19 mouse cellular contexts compared by ENCODE assay signal in genomic region chr13:34118816-34119215, GRCm38 (mm10). TPM values are rescaled to one million over a fixed set of nuclear protein-coding genes. Genes with fewer than 3 reads are reported as not detected.
A peak's percentile ranks its signal among the peaks of the same experiment; 100 is the strongest.
DNase-seq lines count a peak whose midpoint lies in the region; ATAC-seq and TF ChIP-seq lines count a peak whose summit lies in the region.
"Had no signal": no experiment of that assay in that cellular context is flagged by ENCODE, and none has a peak within 500 bp of the region (broad histone marks: within the 10 kb centered on the region; RNA-seq: fewer than 3 reads in every experiment).

No protein-coding gene starts in this region.

- TF ChIP-seq CTCF in heart, adult 2 months (IDR thresholded peaks at IDR 0.05): no peak
- TF ChIP-seq CTCF in G1E (IDR thresholded peaks at IDR 0.05; ENCODE audit: low read depth, low read length): no peak

- H3K27me3 ChIP-seq in heart, embryonic 16.5 days (ENCODE audit: control insufficient read depth, insufficient read depth, low read length): no peaks in the 10 kb centered on the region
- H3K27me3 ChIP-seq in heart, adult 2 months (ENCODE audit: control insufficient read depth, insufficient read depth, low read length): no peaks in the 10 kb centered on the region
- H3K27me3 ChIP-seq in G1E (ENCODE audit: insufficient read depth, low read length): no peaks in the 10 kb centered on the region
- no peaks in the 10 kb centered on the region for H3K27me3 ChIP-seq in liver, embryonic 11.5 days (replicated peaks; ENCODE audit: control insufficient read depth, insufficient read depth, low read length)
- H3K27me3 ChIP-seq in hindbrain, embryonic 13.5 days: no peaks in the 10 kb centered on the region
- no peaks in the 10 kb centered on the region for H3K27me3 ChIP-seq in forebrain, embryonic 15.5 days
- H3K27me3 ChIP-seq: limb, embryonic 13.5 days had no signal

- TF ChIP-seq EP300 in heart, adult 2 months (IDR thresholded peaks at IDR 0.05; ENCODE audit: insufficient read depth, low read depth, low read length): no peak

- H3K9me3 ChIP-seq in heart, embryonic 16.5 days (replicated peaks; ENCODE audit: control insufficient read depth, low read length): no peaks in the 10 kb centered on the region
- H3K9me3 ChIP-seq in G1E (replicated peaks): no peaks in the 10 kb centered on the region
- H3K9me3 ChIP-seq in liver, embryonic 11.5 days (ENCODE audit: control insufficient read depth, low read length): no peaks in the 10 kb centered on the region
- no peaks in the 10 kb centered on the region for H3K9me3 ChIP-seq in hindbrain, embryonic 13.5 days
- no peaks in the 10 kb centered on the region for H3K9me3 ChIP-seq in forebrain, embryonic 15.5 days
- H3K9me3 ChIP-seq: forebrain, embryonic 10.5 days; limb, embryonic 13.5 days had no signal

- DNase-seq in heart, adult 2 months: no peak
- DNase-seq in G1E (ENCODE audit: low spot score): peak; percentile 11
- no peak for DNase-seq in liver, embryonic 11.5 days (ENCODE audit: low spot score)
- DNase-seq in layer of hippocampus, postnatal 14 days (ENCODE audit: low spot score in 2 of 2): no peak
- DNase-seq: adrenal gland, postnatal 25 days; cerebellum, adult 9-10 months; gastrocnemius, postnatal 14 days; heart, postnatal 36 days; kidney, adult 2 months; kidney, postnatal 25 days; midbrain, embryonic 14.5 days; right cerebral cortex, adult 18-20 months had no signal

- no peak for TF ChIP-seq POLR2A in heart, adult 2 months (IDR thresholded peaks at IDR 0.05; ENCODE audit: insufficient read depth, low read depth, low read length)

- no peak overlapping the region for H3K4me3 ChIP-seq in heart, embryonic 16.5 days (ENCODE audit: low read length)
- no peak overlapping the region for H3K4me3 ChIP-seq in heart, adult 2 months
- H3K4me3 ChIP-seq in G1E (ENCODE audit: low read depth, low read length): peak overlapping the region; percentile 38; the same call in 1 of the 2 replicates
- no peak overlapping the region for H3K4me3 ChIP-seq in liver, embryonic 11.5 days (ENCODE audit: low read depth, low read length)
- H3K4me3 ChIP-seq in hindbrain, embryonic 13.5 days: no peak overlapping the region
- H3K4me3 ChIP-seq in forebrain, embryonic 15.5 days: no peak overlapping the region
- H3K4me3 ChIP-seq: forebrain, embryonic 10.5 days; limb, embryonic 13.5 days had no signal

- peaks cover 2% of the 10 kb centered on the region; the same call in 1 of the 2 replicates for H3K4me1 ChIP-seq in heart, embryonic 16.5 days (ENCODE audit: control insufficient read depth, insufficient read depth, low read length)
- peaks cover 2% of the 10 kb centered on the region for H3K4me1 ChIP-seq in heart, adult 2 months (ENCODE audit: control insufficient read depth, insufficient read depth, low read length)
- peaks cover 57% of the 10 kb centered on the region for H3K4me1 ChIP-seq in G1E (ENCODE audit: insufficient read depth, low read depth, low read length)
- peaks cover 26% of the 10 kb centered on the region for H3K4me1 ChIP-seq in liver, embryonic 11.5 days (replicated peaks; ENCODE audit: control insufficient read depth, insufficient read depth, low read length)
- H3K4me1 ChIP-seq in hindbrain, embryonic 13.5 days (replicated peaks): peaks cover 20% of the 10 kb centered on the region
- H3K4me1 ChIP-seq in forebrain, embryonic 15.5 days: peaks cover 16% of the 10 kb centered on the region
- H3K4me1 ChIP-seq: limb, embryonic 13.5 days had no signal

- H3K4me2 ChIP-seq in heart, embryonic 16.5 days (ENCODE audit: low read depth, low read length): no peak overlapping the region
- peak overlapping the region; percentile 6; the same call in 1 of the 2 replicates for H3K4me2 ChIP-seq in liver, embryonic 11.5 days
- no peak overlapping the region for H3K4me2 ChIP-seq in hindbrain, embryonic 13.5 days
- H3K4me2 ChIP-seq in forebrain, embryonic 15.5 days (replicated peaks): no peak overlapping the region
- H3K4me2 ChIP-seq: limb, embryonic 13.5 days had no signal

- H3K36me3 ChIP-seq in heart, embryonic 16.5 days (ENCODE audit: control insufficient read depth, insufficient read depth): no peaks in the 10 kb centered on the region
- no peaks in the 10 kb centered on the region for H3K36me3 ChIP-seq in heart, adult 2 months (ENCODE audit: control insufficient read depth, insufficient read depth, low read length)
- H3K36me3 ChIP-seq in G1E (replicated peaks): no peaks in the 10 kb centered on the region
- H3K36me3 ChIP-seq in liver, embryonic 11.5 days (ENCODE audit: control insufficient read depth, insufficient read depth, low read length): no peaks in the 10 kb centered on the region
- H3K36me3 ChIP-seq in hindbrain, embryonic 13.5 days: peaks cover 5% of the 10 kb centered on the region
- peaks cover 15% of the 10 kb centered on the region for H3K36me3 ChIP-seq in forebrain, embryonic 15.5 days

- ATAC-seq in heart, embryonic 16.5 days (replicated peaks; ENCODE audit: extremely low read depth, insufficient read depth, low FRiP score): no peak
- peak; percentile 71 for ATAC-seq in G1E (ENCODE audit: extremely low read depth, insufficient number of reproducible peaks, low FRiP score, poor library complexity, severe bottlenecking)
- peak; percentile 85 for ATAC-seq in liver, embryonic 11.5 days (replicated peaks; ENCODE audit: low FRiP score)
- peak; percentile 73 for ATAC-seq in megakaryocyte-erythroid progenitor cell, adult 5-6 weeks (replicated peaks; ENCODE audit: low FRiP score, low TSS enrichment, poor library complexity, severe bottlenecking)
- ATAC-seq in hindbrain, embryonic 13.5 days (ENCODE audit: low FRiP score): no peak
- no peak for ATAC-seq in forebrain, embryonic 15.5 days (replicated peaks)
- ATAC-seq: hindbrain, postnatal 0 days had no signal

- WGBS in heart, embryonic 16.5 days: 46% methylated on average over 4 of the region's 4 CpGs
- WGBS in heart, adult 2 months: 41% methylated on average over 4 of the region's 4 CpGs
- 41% methylated on average over 4 of the region's 4 CpGs for WGBS in liver, embryonic 11.5 days
- 78% methylated on average over 4 of the region's 4 CpGs for WGBS in hindbrain, embryonic 13.5 days
- WGBS in forebrain, embryonic 15.5 days: 88% methylated on average over 4 of the region's 4 CpGs

- H3K9ac ChIP-seq in heart, embryonic 16.5 days (ENCODE audit: low read length): no peak overlapping the region
- H3K9ac ChIP-seq in heart, adult 2 months (ENCODE audit: low read depth, low read length): no peak overlapping the region
- H3K9ac ChIP-seq in liver, embryonic 11.5 days (ENCODE audit: low read depth, low read length): no peak overlapping the region
- no peak overlapping the region for H3K9ac ChIP-seq in hindbrain, embryonic 13.5 days
- no peak overlapping the region for H3K9ac ChIP-seq in forebrain, embryonic 15.5 days (replicated peaks)
- H3K9ac ChIP-seq: limb, embryonic 13.5 days had no signal

- no peaks in the 10 kb centered on the region for H3K79me2 ChIP-seq in heart, adult 2 months (replicated peaks; ENCODE audit: control insufficient read depth, insufficient read depth, low read length)

- peak overlapping the region; percentile 15; the same call in 1 of the 2 replicates for H3K27ac ChIP-seq in heart, embryonic 16.5 days (ENCODE audit: low read length)
- H3K27ac ChIP-seq in heart, adult 2 months: no peak overlapping the region
- no peak overlapping the region for H3K27ac ChIP-seq in liver, embryonic 11.5 days (ENCODE audit: low read depth, low read length)
- H3K27ac ChIP-seq in hindbrain, embryonic 13.5 days: no peak overlapping the region; the same call in 1 of the 2 replicates
- H3K27ac ChIP-seq in forebrain, embryonic 15.5 days (replicated peaks): no peak overlapping the region
- H3K27ac ChIP-seq: forebrain, embryonic 10.5 days; hindbrain, postnatal 0 days; limb, embryonic 13.5 days had no signal

- intact Hi-C loops in heart, adult 2 months (cut with DNase I): no loop called here

RNA-seq across cellular contexts. Expression of gene Tubb2b, which starts 11.4 kb away (rescaled TPM):
- 52.1 and 56.8 TPM in 2 replicates for polyA plus RNA-seq in heart, embryonic 16.5 days (2015; fragmentation: Nextera tagmentation; extraction: Ambion mirVana)
- 1 to 10 TPM; 2.6 to 5.3 TPM for total RNA-seq in heart, adult 2 months (2021)
- 6.2 and 7.8 TPM in 2 replicates for polyA plus RNA-seq in heart, adult 2 months (2012; rRNA removed)
- total RNA-seq in G1E (2014; fragmentation: Nextera tagmentation) (3.5 and 4.0 TPM in 2 replicates), G1E (2017) (9.7 and 15.9 TPM in 2 replicates)
- polyA plus RNA-seq in G1E (2012): 2.6 and 3.8 TPM in 2 replicates
- polyA plus RNA-seq in liver, embryonic 11.5 days (2014; fragmentation: Nextera tagmentation; extraction: Ambion mirVana): 7.6 and 7.7 TPM in 2 replicates
- total RNA-seq in megakaryocyte-erythroid progenitor cell, adult 5-6 weeks (2014; fragmentation: Nextera tagmentation): not detected in 2 replicates
- total RNA-seq in megakaryocyte-erythroid progenitor cell, adult 5-6 weeks (2017): not detected in 2 replicates
- polyA plus RNA-seq in hindbrain, embryonic 13.5 days (2015; fragmentation: Nextera tagmentation; extraction: Ambion mirVana): 795 and 852 TPM in 2 replicates
- polyA plus RNA-seq in forebrain, embryonic 15.5 days (2015; fragmentation: Nextera tagmentation; extraction: Ambion mirVana): 920 and 926 TPM in 2 replicates
- total RNA-seq in layer of hippocampus, postnatal 14 days (2021): 100 to 1,000 TPM; 703 to 790 TPM

RNA-seq across cellular contexts. Expression of gene Tubb2a, which starts 41.0 kb away (rescaled TPM):
- polyA plus RNA-seq in heart, embryonic 16.5 days (2015; fragmentation: Nextera tagmentation; extraction: Ambion mirVana): 166 and 171 TPM in 2 replicates
- 10 to 100 TPM; 42.9 to 64.1 TPM for total RNA-seq in heart, adult 2 months (2021)
- 95.2 and 122 TPM in 2 replicates for polyA plus RNA-seq in heart, adult 2 months (2012; rRNA removed)
- total RNA-seq in G1E (2014; fragmentation: Nextera tagmentation) (2.5 and 4.4 TPM in 2 replicates), G1E (2017) (63.8 and 86.5 TPM in 2 replicates)
- polyA plus RNA-seq in G1E (2012): 8.5 and 16.7 TPM in 2 replicates
- 81.0 and 87.9 TPM in 2 replicates for polyA plus RNA-seq in liver, embryonic 11.5 days (2014; fragmentation: Nextera tagmentation; extraction: Ambion mirVana)
- total RNA-seq in megakaryocyte-erythroid progenitor cell, adult 5-6 weeks (2014; fragmentation: Nextera tagmentation): 18.2 and 19.1 TPM in 2 replicates
- 19.0 and 21.9 TPM in 2 replicates for total RNA-seq in megakaryocyte-erythroid progenitor cell, adult 5-6 weeks (2017)
- 1,972 and 2,142 TPM in 2 replicates for polyA plus RNA-seq in hindbrain, embryonic 13.5 days (2015; fragmentation: Nextera tagmentation; extraction: Ambion mirVana)
- polyA plus RNA-seq in forebrain, embryonic 15.5 days (2015; fragmentation: Nextera tagmentation; extraction: Ambion mirVana): 1,539 and 1,682 TPM in 2 replicates
- total RNA-seq in layer of hippocampus, postnatal 14 days (2021): 1,000 to 10,000 TPM; 2,027 to 2,125 TPM

RNA-seq across cellular contexts. Expression of gene Psmg4, which starts 43.9 kb away (rescaled TPM):
- polyA plus RNA-seq in heart, embryonic 16.5 days (2015; fragmentation: Nextera tagmentation; extraction: Ambion mirVana): 65.3 and 74.1 TPM in 2 replicates
- total RNA-seq in heart, adult 2 months (2021): 10 to 100 TPM; 23.1 to 29.0 TPM
- polyA plus RNA-seq in heart, adult 2 months (2012; rRNA removed): 32.2 and 51.2 TPM in 2 replicates
- total RNA-seq in G1E (2014; fragmentation: Nextera tagmentation) (5.9 and 13.4 TPM in 2 replicates), G1E (2017) (126 and 143 TPM in 2 replicates)
- polyA plus RNA-seq in G1E (2012): 22.7 and 38.1 TPM in 2 replicates
- polyA plus RNA-seq in liver, embryonic 11.5 days (2014; fragmentation: Nextera tagmentation; extraction: Ambion mirVana): 85.0 and 91.4 TPM in 2 replicates
- total RNA-seq in megakaryocyte-erythroid progenitor cell, adult 5-6 weeks (2014; fragmentation: Nextera tagmentation): 53.4 and 73.9 TPM in 2 replicates
- total RNA-seq in megakaryocyte-erythroid progenitor cell, adult 5-6 weeks (2017): 145 and 217 TPM in 2 replicates
- polyA plus RNA-seq in hindbrain, embryonic 13.5 days (2015; fragmentation: Nextera tagmentation; extraction: Ambion mirVana): 87.0 and 94.4 TPM in 2 replicates
- polyA plus RNA-seq in forebrain, embryonic 15.5 days (2015; fragmentation: Nextera tagmentation; extraction: Ambion mirVana): 97.3 and 105 TPM in 2 replicates
- 10 to 100 TPM; 26.1 to 33.6 TPM for total RNA-seq in layer of hippocampus, postnatal 14 days (2021)

Comparison
In these comparisons a context has a peak if more than half of its experiments do, and no peak if none do; other contexts are left out.
1. ATAC-seq: peak in G1E (single experiment), liver, embryonic 11.5 days (single experiment) and megakaryocyte-erythroid progenitor cell, adult 5-6 weeks (single experiment); none in heart, embryonic 16.5 days (single experiment), hindbrain, embryonic 13.5 days (single experiment) and forebrain, embryonic 15.5 days (single experiment).
2. RNA of gene Tubb2b, which starts 11.4 kb away (polyA plus RNA-seq): 920 to 926 TPM in forebrain, embryonic 15.5 days and 795 to 852 TPM in hindbrain, embryonic 13.5 days; 52.1 to 56.8 TPM in heart, embryonic 16.5 days, 7.6 to 7.7 TPM in liver, embryonic 11.5 days, 6.2 to 7.8 TPM in heart, adult 2 months and 2.6 to 3.8 TPM in G1E; every median in the first group is over 10 times any median in the second.